Mouse (Mus musculus): Measurements from ENCODE around the gene Gsto2.

GRCm38 (mm10) chr19:47882151-47882881 is 17.0 kb downstream of the Gsto2 start:
- TF ChIP-seq POLR2A (IDR thresholded peaks at IDR 0.05; ENCODE audit: borderline replicate concordance, control insufficient read depth, low read depth, low read length) (no peak), CTCF (IDR thresholded peaks at IDR 0.05; ENCODE audit: control insufficient read depth, insufficient read depth, low read length) (peak; percentile 100)
